Mouse (Mus musculus): ENCODE results near the gene 1700012B07Rik.

1700012B07Rik gene

GRCm38 (mm10) chr11:109751636-109752603, 75.9 kb downstream of the 1700012B07Rik start:
- DNase-seq, result no peak

GRCm38 (mm10) chr11:109745210-109745609, 82.6 kb downstream of the 1700012B07Rik start:
- no peak for DNase-seq

GRCm38 (mm10) chr11:109737967-109738366, 89.9 kb downstream of the 1700012B07Rik start:
- DNase-seq, result no peak
